Mouse (Mus musculus) intestine, embryonic 14.5 days (tissue): Measurements from ENCODE around the gene Acta2. TPM values are rescaled to one million over a fixed set of nuclear protein-coding genes. Genes with fewer than 3 reads are reported as not detected.
A peak's percentile ranks its signal among the peaks of the same experiment; 100 is the strongest.

Experiments used
- ATAC-seq: fragments of 200-750 bp; cut with Nextera tagmentation; replicated peaks from 2 replicates; pipeline ENCODE4 v1.8.0; 2017; ENCODE audit warnings: low read depth, moderate number of reproducible peaks, moderate TSS enrichment, moderate library complexity; ENCODE audit not compliant: low FRiP score, low TSS enrichment
- DNase-seq: peaks from one replicate; pipeline ENCODE4 v3.0.0-alpha.2; 2018; ENCODE audit warnings: low spot score
- H3K27ac ChIP-seq: fragments of 300-500 bp; sonication (generic); 2 replicates; pipeline ENCODE4 v1.5.1; 2014; ENCODE audit warnings: low read depth, mild to moderate bottlenecking, control low read depth
- H3K27me3 ChIP-seq: fragments of 300-500 bp; sonication (generic); replicated peaks from 2 replicates; pipeline ENCODE4 v1.6.1; 2014; ENCODE audit warnings: low read length, control low read depth; ENCODE audit not compliant: control insufficient read depth, insufficient read depth
- H3K36me3 ChIP-seq: fragments of 300-500 bp; sonication (generic); 2 replicates; pipeline ENCODE4 v1.6.1; 2014; ENCODE audit warnings: low read length, control low read depth; ENCODE audit not compliant: control insufficient read depth, insufficient read depth
- H3K4me1 ChIP-seq: fragments of 300-500 bp; sonication (generic); replicated peaks from 2 replicates; pipeline ENCODE4 v1.6.1; 2014; ENCODE audit warnings: low read length, control low read depth, mixed read lengths; ENCODE audit not compliant: control insufficient read depth, insufficient read depth
- H3K4me2 ChIP-seq: fragments of 300-500 bp; sonication (generic); 2 replicates; pipeline ENCODE4 v1.6.1; 2014; ENCODE audit warnings: low read length
- H3K4me3 ChIP-seq: fragments of 300-500 bp; sonication (generic); 2 replicates; pipeline ENCODE4 v1.5.1; 2014; ENCODE audit warnings: low read depth, low read length, control low read depth, mixed read lengths
- H3K9ac ChIP-seq: fragments of 300-500 bp; sonication (generic); 2 replicates; pipeline ENCODE4 v1.6.1; 2014; ENCODE audit warnings: mild to moderate bottlenecking, low read length
- H3K9me3 ChIP-seq: fragments of 300-500 bp; sonication (generic); 2 replicates; pipeline ENCODE4 v1.6.1; 2016; ENCODE audit warnings: low read length, control low read depth; ENCODE audit not compliant: control insufficient read depth
- WGBS: fragments of 180-500 bp; shearing (Covaris S2); extraction: QIAGEN DNeasy Blood & Tissue Kit; methylation state at CpG from one replicate; pipeline ENCODE4 v1.1.7; 2014; 5-methylcytosine and 5-hydroxymethylcytosine counted together
- polyA plus RNA-seq: library from polyadenylated mRNA; unstranded; fragments of >200 nt; fragmentation: Nextera tagmentation; extraction: Ambion mirVana; gene quantifications from 2 replicates; pipeline ENCODE4 v1.2.1, GENCODE M21; 2014

Gene Acta2
- polyA plus RNA-seq, 1 experiment from 2014 or later = 1,786 TPM

DNA sequence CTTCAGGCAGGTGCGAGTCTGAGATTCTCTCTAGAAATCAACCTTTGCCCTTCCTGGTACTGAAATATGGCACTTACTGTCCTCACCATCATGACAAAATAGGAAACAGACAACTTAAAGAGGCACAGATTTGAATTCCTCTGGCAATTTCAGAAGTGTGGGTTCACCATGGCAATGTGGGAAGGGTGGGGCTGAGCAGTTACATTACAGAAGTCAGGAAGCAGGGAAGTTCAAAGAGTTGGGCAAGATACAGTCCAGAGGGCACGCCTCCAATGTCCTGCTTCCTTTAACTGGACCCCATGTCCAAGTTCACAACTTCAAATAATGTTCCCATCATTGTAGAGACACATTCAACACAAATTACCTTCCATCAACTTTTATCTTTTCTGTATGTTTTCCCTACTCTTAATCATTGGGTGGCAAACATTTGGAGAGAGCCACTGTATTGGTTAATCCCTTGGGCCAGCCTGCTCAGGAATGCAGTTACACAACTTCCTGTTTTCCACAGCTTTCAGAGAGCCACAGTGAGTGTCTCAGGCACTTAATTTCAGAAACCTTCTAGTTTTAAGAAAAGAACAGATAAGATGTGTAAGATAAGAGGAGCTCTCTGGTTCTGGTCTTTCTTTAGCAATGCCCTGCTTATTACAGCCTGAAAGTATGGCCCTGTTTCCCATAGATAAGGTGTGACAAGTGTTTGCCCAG, 7.0 kb upstream of the Acta2 start:
- Histone ChIP-seq H3K4me1 (peaks cover 3% of the 10 kb centered on the region; the same call in 1 of the 2 replicates), H3K27ac (no peak overlapping the region), H3K27me3 (no peaks in the 10 kb centered on the region), H3K9me3 (no peaks in the 10 kb centered on the region), H3K9ac (no peak overlapping the region), H3K4me2 (no peak overlapping the region), H3K36me3 (no peaks in the 10 kb centered on the region), H3K4me3 (no peak overlapping the region)
- DNase-seq = no peak
- no peak for ATAC-seq
- WGBS = 78% methylated on average over 2 of the region's 2 CpGs

- H3K9ac ChIP-seq = no peak overlapping the region
- H3K36me3 ChIP-seq = peaks cover under 1% of the 10 kb centered on the region; the same call in 1 of the 2 replicates
- ATAC-seq = no peak
- no peak overlapping the region for H3K4me3 ChIP-seq
- 53% methylated on average over 2 of the region's 2 CpGs for WGBS
- no peaks in the 10 kb centered on the region for H3K9me3 ChIP-seq
- no peak overlapping the region for H3K27ac ChIP-seq
- 0 out of 2 replicates have a peak, but pooled peaks cover 5% of the 10 kb centered on the region for H3K4me1 ChIP-seq
- H3K27me3 ChIP-seq = no peaks in the 10 kb centered on the region
- no peak for DNase-seq
- no peak overlapping the region for H3K4me2 ChIP-seq
These were observed 1.5 kb upstream of the Acta2 start for GRCm38 (mm10) chr19:34256936-34257335.

DNA sequence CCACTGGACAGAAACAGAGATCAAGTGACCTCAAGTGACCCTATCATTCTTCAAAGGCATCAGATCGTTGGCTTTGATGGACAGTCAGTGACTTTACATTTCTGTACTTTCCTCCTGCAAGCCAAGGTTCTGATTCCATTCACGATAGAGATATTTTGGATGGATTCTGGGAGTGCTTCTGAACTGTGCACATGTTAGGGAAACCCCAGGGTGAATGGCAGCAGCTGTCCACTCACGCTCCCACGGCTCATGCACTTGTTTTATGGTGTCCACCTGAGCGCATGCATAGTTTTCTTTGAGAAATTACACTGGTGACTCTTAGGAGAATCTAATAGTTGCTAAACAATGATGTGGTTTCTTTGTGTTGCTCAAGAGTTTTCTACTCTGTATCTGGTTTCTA, 759 bp upstream of the Acta2 start:
- Histone ChIP-seq H3K9me3 (no peaks in the 10 kb centered on the region), H3K36me3 (peaks cover 5% of the 10 kb centered on the region; the same call in 1 of the 2 replicates), H3K27me3 (no peaks in the 10 kb centered on the region), H3K9ac (no peak overlapping the region), H3K4me2 (peak overlapping the region; percentile 48), H3K27ac (peak overlapping the region; percentile 95), H3K4me3 (no peak overlapping the region), H3K4me1 (0 out of 2 replicates have a peak, but pooled peaks cover 8% of the 10 kb centered on the region)
- ATAC-seq = no peak
- WGBS = 68% methylated on average over 5 of the region's 5 CpGs
- DNase-seq = no peak

DNA sequence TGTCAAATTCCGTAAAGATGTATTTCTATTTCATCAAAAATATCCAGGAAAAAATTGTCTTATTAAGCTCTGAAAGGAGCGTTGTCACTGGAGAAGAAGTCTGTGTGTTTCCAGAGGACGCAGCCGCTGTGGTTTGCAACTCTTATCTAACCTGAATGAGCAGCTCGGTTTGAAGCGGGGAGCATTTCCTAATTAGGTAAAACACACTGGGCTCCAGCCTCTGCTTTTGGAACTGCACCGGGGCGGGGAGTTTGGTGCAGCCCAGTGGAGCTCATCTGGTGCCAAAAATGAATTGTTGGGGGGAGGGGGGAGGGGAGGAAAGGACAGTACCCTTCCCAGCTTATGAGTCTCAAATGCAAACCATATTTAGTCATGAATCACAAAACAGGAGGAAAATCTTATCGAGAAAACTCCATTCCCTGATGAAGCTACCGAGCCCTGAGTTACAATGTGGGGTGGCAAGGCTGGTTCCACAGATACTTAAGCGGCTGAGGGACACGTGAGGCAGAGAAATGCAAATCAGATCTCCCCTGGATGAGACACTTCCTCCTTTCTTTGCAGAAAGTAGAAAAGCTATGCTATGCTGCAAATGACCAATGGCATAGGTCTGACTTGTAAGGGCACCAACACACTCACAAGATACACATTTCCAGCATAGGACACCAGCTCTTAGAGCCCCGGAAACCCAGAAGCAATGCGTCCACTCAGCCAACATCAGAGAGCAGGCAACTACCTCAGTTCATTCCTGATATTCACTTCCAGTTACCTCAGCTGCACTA, 1.1 kb downstream of the Acta2 start:
- Histone ChIP-seq H3K36me3 (peaks cover 5% of the 10 kb centered on the region; the same call in 1 of the 2 replicates), H3K9ac (peak overlapping the region; percentile 64), H3K27ac (peak overlapping the region; percentile 95), H3K27me3 (no peaks in the 10 kb centered on the region), H3K4me2 (peak overlapping the region; percentile 48), H3K9me3 (no peaks in the 10 kb centered on the region), H3K4me1 (0 out of 2 replicates have a peak, but pooled peaks cover 8% of the 10 kb centered on the region), H3K4me3 (peak overlapping the region; percentile 39)
- 30% methylated on average over 14 of the region's 14 CpGs for WGBS
- DNase-seq (peak; percentile 63), ATAC-seq (peak; percentile 57)

DNA sequence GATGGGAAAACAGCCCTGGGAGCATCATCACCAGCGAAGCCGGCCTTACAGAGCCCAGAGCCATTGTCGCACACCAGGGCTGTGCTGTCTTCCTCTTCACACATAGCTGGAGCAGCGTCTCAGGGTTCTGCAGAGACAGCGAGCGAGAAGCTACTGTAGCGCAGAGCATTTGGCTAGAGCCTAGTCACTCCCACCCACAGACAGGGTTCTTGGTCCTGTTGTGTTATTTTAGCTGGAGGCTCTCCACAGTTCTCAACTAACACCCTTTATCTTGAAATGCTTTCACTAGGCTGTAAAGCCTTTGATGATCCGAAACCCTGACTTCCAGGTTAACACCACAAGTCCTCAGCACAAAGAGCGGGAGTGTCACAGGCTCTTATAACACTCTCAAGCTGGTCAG, 2.9 kb downstream of the Acta2 start:
- no peak for ATAC-seq
- 67% methylated on average over 9 of the region's 9 CpGs for WGBS
- H3K4me2 ChIP-seq = peak overlapping the region; percentile 48
- 0 out of 2 replicates have a peak, but pooled peaks cover 8% of the 10 kb centered on the region for H3K4me1 ChIP-seq
- peaks cover 20% of the 10 kb centered on the region for H3K36me3 ChIP-seq
- H3K27me3 ChIP-seq = no peaks in the 10 kb centered on the region
- peak overlapping the region; percentile 39 for H3K4me3 ChIP-seq
- no peaks in the 10 kb centered on the region for H3K9me3 ChIP-seq
- peak overlapping the region; percentile 51; the same call in 1 of the 2 replicates for H3K27ac ChIP-seq
- no peak for DNase-seq
- H3K9ac ChIP-seq = peak overlapping the region; percentile 40

- DNase-seq (no peak), ATAC-seq (no peak)
- H3K9me3 ChIP-seq = no peaks in the 10 kb centered on the region
- H3K4me1 ChIP-seq = 0 out of 2 replicates have a peak, but pooled peaks cover 8% of the 10 kb centered on the region
- H3K27ac ChIP-seq = peak overlapping the region; percentile 51; the same call in 1 of the 2 replicates
- peaks cover 25% of the 10 kb centered on the region for H3K36me3 ChIP-seq
- WGBS = 68% methylated on average over 2 of the region's 2 CpGs
- H3K27me3 ChIP-seq = no peaks in the 10 kb centered on the region
- H3K4me3 ChIP-seq = peak overlapping the region; percentile 39; the same call in 1 of the 2 replicates
- peak overlapping the region; percentile 40 for H3K9ac ChIP-seq
- peak overlapping the region; percentile 48 for H3K4me2 ChIP-seq
These were observed 3.5 kb downstream of the Acta2 start for GRCm38 (mm10) chr19:34251900-34252299.

GRCm38 (mm10) chr19:34250621-34251020, 4.8 kb downstream of the Acta2 start:
- DNase-seq (no peak), ATAC-seq (no peak)
- Histone ChIP-seq H3K9me3 (no peaks in the 10 kb centered on the region), H3K4me3 (no peak overlapping the region), H3K4me2 (peak overlapping the region; percentile 48), H3K27ac (no peak overlapping the region), H3K27me3 (no peaks in the 10 kb centered on the region), H3K4me1 (0 out of 2 replicates have a peak, but pooled peaks cover 8% of the 10 kb centered on the region), H3K36me3 (peaks cover 37% of the 10 kb centered on the region), H3K9ac (no peak overlapping the region; the same call in 1 of the 2 replicates)
- WGBS = 82% methylated on average over 4 of the region's 4 CpGs

GRCm38 (mm10) chr19:34248558-34248957, 6.8 kb downstream of the Acta2 start:
- H3K27me3 ChIP-seq = no peaks in the 10 kb centered on the region
- no peaks in the 10 kb centered on the region for H3K9me3 ChIP-seq
- DNase-seq (no peak), ATAC-seq (no peak)
- H3K4me3 ChIP-seq = no peak overlapping the region
- H3K9ac ChIP-seq = no peak overlapping the region
- 0 out of 2 replicates have a peak, but pooled peaks cover 3% of the 10 kb centered on the region for H3K4me1 ChIP-seq
- H3K36me3 ChIP-seq = peaks cover 41% of the 10 kb centered on the region
- no peak overlapping the region for H3K4me2 ChIP-seq
- 75% methylated on average over 5 of the region's 5 CpGs for WGBS
- H3K27ac ChIP-seq = no peak overlapping the region
